In the genomic region with DNA sequence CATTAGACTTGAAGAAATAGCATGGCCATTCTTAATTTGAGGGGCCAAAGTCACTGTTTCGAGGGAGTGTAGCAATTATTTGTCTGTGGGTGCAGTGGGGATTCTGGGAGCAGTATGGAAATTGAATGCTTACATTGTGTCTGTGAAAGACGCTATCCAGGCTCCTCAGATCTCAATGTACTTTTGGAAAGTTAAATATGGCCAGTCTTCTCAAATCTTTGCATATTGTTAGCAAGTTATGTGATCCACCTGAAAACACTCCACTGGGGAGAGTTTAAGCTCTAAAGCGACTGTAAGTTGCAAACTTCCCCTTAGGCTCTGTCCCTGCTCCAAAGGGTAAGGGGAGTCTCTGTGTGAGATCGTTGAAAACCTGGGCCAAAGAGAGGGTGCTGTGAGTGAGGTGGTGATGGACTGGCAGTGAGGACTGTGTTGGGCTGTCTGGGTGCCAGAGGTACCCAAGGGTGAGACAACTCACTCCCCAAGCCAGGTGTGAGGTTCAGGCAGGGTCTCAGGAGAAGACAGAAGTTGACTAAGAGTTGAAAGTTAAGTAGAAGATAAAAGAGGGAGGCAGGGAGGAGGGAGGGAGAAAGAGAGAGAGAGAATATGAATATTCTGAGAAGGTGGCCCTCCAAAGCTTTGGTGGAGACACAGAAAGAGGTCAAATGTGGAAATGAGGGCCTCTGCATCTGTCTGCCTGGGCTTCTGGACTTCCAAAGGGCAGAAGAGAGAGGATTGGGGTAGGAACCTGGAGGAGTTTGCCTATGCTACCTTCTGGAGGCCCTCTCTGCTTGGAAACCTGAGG, we compare ENCODE assay signal across 13 mouse cellular contexts. TPM values are rescaled to one million over a fixed set of nuclear protein-coding genes. Genes with fewer than 3 reads are reported as not detected.
DNase-seq lines count a peak whose midpoint lies in the region; ATAC-seq and TF ChIP-seq lines count a peak whose summit lies in the region.
"Had no signal": no experiment of that assay in that cellular context is flagged by ENCODE, and none has a peak within 500 bp of the region (broad histone marks: within the 10 kb centered on the region; RNA-seq: fewer than 3 reads in every experiment).

No protein-coding gene starts in this region.

- peaks cover 99% of the 10 kb centered on the region for H3K27me3 ChIP-seq in forebrain, embryonic 11.5 days (ENCODE audit: control insufficient read depth, insufficient read depth, low read length)
- H3K27me3 ChIP-seq in forebrain, postnatal 0 days (ENCODE audit: insufficient read depth, low read length) = peaks cover 95% of the 10 kb centered on the region
- peaks cover 98% of the 10 kb centered on the region for H3K27me3 ChIP-seq in forebrain, embryonic 12.5 days

- H3K4me3 ChIP-seq in forebrain, embryonic 11.5 days (ENCODE audit: low read depth, low read length) = no peak overlapping the region
- H3K4me3 ChIP-seq in forebrain, postnatal 0 days (ENCODE audit: low read depth, low read length) = no peak overlapping the region
- no peak overlapping the region for H3K4me3 ChIP-seq in forebrain, embryonic 12.5 days (replicated peaks)
- H3K4me3 ChIP-seq: heart, embryonic 12.5 days had no signal

- peak; percentile 49 for DNase-seq in forebrain, embryonic 11.5 days (ENCODE audit: low spot score)
- DNase-seq in forebrain, postnatal 0 days = no peak
- peak; percentile 12 for DNase-seq in testis, postnatal 10 days (ENCODE audit: low spot score)
- no peak for DNase-seq in testis, postnatal 14 days (ENCODE audit: low spot score)
- peak; percentile 62 for DNase-seq in neural tube, embryonic 10.5 days (ENCODE audit: extremely low spot score, low spot score)
- DNase-seq in frontal cortex, postnatal 25 days (ENCODE audit: low spot score in 2 of 2) = no peak
- DNase-seq in thymus, postnatal 14 days = no peak
- DNase-seq: cerebellum, adult 18-20 months; layer of hippocampus, postnatal 36 days had no signal

- no peaks in the 10 kb centered on the region for H3K36me3 ChIP-seq in forebrain, embryonic 11.5 days (ENCODE audit: control insufficient read depth, insufficient read depth, low read length)
- H3K36me3 ChIP-seq in forebrain, postnatal 0 days (ENCODE audit: insufficient read depth) = no peaks in the 10 kb centered on the region
- no peaks in the 10 kb centered on the region for H3K36me3 ChIP-seq in forebrain, embryonic 12.5 days (replicated peaks)
- H3K36me3 ChIP-seq: heart, embryonic 12.5 days had no signal

- no peaks in the 10 kb centered on the region for H3K9me3 ChIP-seq in forebrain, embryonic 11.5 days (ENCODE audit: control insufficient read depth, low read length)
- H3K9me3 ChIP-seq in forebrain, postnatal 0 days (ENCODE audit: low read length) = no peaks in the 10 kb centered on the region
- H3K9me3 ChIP-seq in forebrain, embryonic 12.5 days = no peaks in the 10 kb centered on the region
- H3K9me3 ChIP-seq: heart, embryonic 12.5 days had no signal

- H3K27ac ChIP-seq in forebrain, embryonic 11.5 days (ENCODE audit: low read depth, low read length) = no peak overlapping the region
- no peak overlapping the region for H3K27ac ChIP-seq in forebrain, postnatal 0 days (ENCODE audit: low read depth, low read length)
- no peak overlapping the region for H3K27ac ChIP-seq in forebrain, embryonic 12.5 days

- no peak overlapping the region for H3K9ac ChIP-seq in forebrain, embryonic 11.5 days (ENCODE audit: low read length)
- no peak overlapping the region for H3K9ac ChIP-seq in forebrain, postnatal 0 days
- H3K9ac ChIP-seq in forebrain, embryonic 12.5 days = no peak overlapping the region
- H3K9ac ChIP-seq: heart, embryonic 12.5 days had no signal

- no peak overlapping the region for H3K4me2 ChIP-seq in forebrain, embryonic 11.5 days (ENCODE audit: low read depth, low read length, severe bottlenecking)
- no peak overlapping the region for H3K4me2 ChIP-seq in forebrain, postnatal 0 days (ENCODE audit: low read depth)
- no peak overlapping the region for H3K4me2 ChIP-seq in forebrain, embryonic 12.5 days
- H3K4me2 ChIP-seq: heart, embryonic 12.5 days had no signal

- no peak for TF ChIP-seq CTCF in forebrain, postnatal 0 days (IDR thresholded peaks at IDR 0.05; ENCODE audit: low read depth)

- WGBS in forebrain, embryonic 11.5 days = 4% methylated on average over 4 of the region's 4 CpGs
- 4% methylated on average over 4 of the region's 4 CpGs for WGBS in forebrain, postnatal 0 days
- WGBS in forebrain, embryonic 12.5 days = 1% methylated on average over 4 of the region's 4 CpGs

- ATAC-seq in forebrain, embryonic 11.5 days (replicated peaks; ENCODE audit: low FRiP score) = no peak
- ATAC-seq in forebrain, postnatal 0 days = no peak
- no peak for ATAC-seq in forebrain, embryonic 12.5 days (ENCODE audit: low FRiP score)

- H3K4me1 ChIP-seq in forebrain, embryonic 11.5 days (replicated peaks; ENCODE audit: control insufficient read depth, insufficient read depth, low read length) = peaks cover 7% of the 10 kb centered on the region; the same call in 1 of the 2 replicates
- H3K4me1 ChIP-seq in forebrain, postnatal 0 days (ENCODE audit: insufficient read depth) = no peaks in the 10 kb centered on the region
- H3K4me1 ChIP-seq in forebrain, embryonic 12.5 days = peaks cover 20% of the 10 kb centered on the region; the same call in 1 of the 2 replicates

RNA-seq across cellular contexts. Expression of a gene that starts 1.4 kb away (rescaled TPM):
- polyA plus RNA-seq in forebrain, embryonic 11.5 days (2014; fragmentation: Nextera tagmentation; extraction: Ambion mirVana) = not detected in 2 replicates
- total RNA-seq in forebrain, postnatal 0 days (2014; rRNA removed) = not detected in 2 replicates
- polyA plus RNA-seq in forebrain, postnatal 0 days (2015; fragmentation: Nextera tagmentation; extraction: Ambion mirVana) = not detected in 2 replicates
- not detected in 2 replicates for polyA plus RNA-seq in forebrain, embryonic 12.5 days (2016; fragmentation: Nextera tagmentation; extraction: Ambion mirVana)
- total RNA-seq: layer of hippocampus, postnatal 36 days; liver, adult 2 months had no signal
- polyA plus RNA-seq: heart, embryonic 12.5 days; liver, adult 2 months had no signal

RNA-seq across cellular contexts. Expression of a gene that starts 2.7 kb away (rescaled TPM):
- not detected in 2 replicates for polyA plus RNA-seq in forebrain, embryonic 11.5 days (2014; fragmentation: Nextera tagmentation; extraction: Ambion mirVana)
- total RNA-seq in forebrain, postnatal 0 days (2014; rRNA removed) = not detected in 2 replicates
- not detected in 2 replicates for polyA plus RNA-seq in forebrain, postnatal 0 days (2015; fragmentation: Nextera tagmentation; extraction: Ambion mirVana)
- polyA plus RNA-seq in forebrain, embryonic 12.5 days (2016; fragmentation: Nextera tagmentation; extraction: Ambion mirVana) = not detected in 2 replicates
- total RNA-seq: layer of hippocampus, postnatal 36 days had no signal

RNA-seq across cellular contexts. Expression of a gene that starts 6.1 kb away (rescaled TPM):
- not detected in 2 replicates for polyA plus RNA-seq in forebrain, embryonic 11.5 days (2014; fragmentation: Nextera tagmentation; extraction: Ambion mirVana)
- 0.23 TPM in 1 of 2 replicates, not detected in the other for total RNA-seq in forebrain, postnatal 0 days (2014; rRNA removed)
- not detected in 2 replicates for polyA plus RNA-seq in forebrain, postnatal 0 days (2015; fragmentation: Nextera tagmentation; extraction: Ambion mirVana)
- 0.32 TPM in 1 of 2 replicates, not detected in the other for polyA plus RNA-seq in forebrain, embryonic 12.5 days (2016; fragmentation: Nextera tagmentation; extraction: Ambion mirVana)
- total RNA-seq: layer of hippocampus, postnatal 36 days had no signal

RNA-seq across cellular contexts. Expression of a gene that starts 6.1 kb away (rescaled TPM):
- polyA plus RNA-seq in forebrain, embryonic 11.5 days (2014; fragmentation: Nextera tagmentation; extraction: Ambion mirVana) = not detected in 2 replicates
- total RNA-seq in forebrain, postnatal 0 days (2014; rRNA removed) = not detected in 2 replicates
- not detected in 2 replicates for polyA plus RNA-seq in forebrain, postnatal 0 days (2015; fragmentation: Nextera tagmentation; extraction: Ambion mirVana)
- polyA plus RNA-seq in forebrain, embryonic 12.5 days (2016; fragmentation: Nextera tagmentation; extraction: Ambion mirVana) = not detected in 2 replicates
- total RNA-seq: layer of hippocampus, postnatal 36 days; liver, adult 2 months; megakaryocyte progenitor cell, adult 5-6 weeks had no signal
- polyA plus RNA-seq: heart, embryonic 12.5 days; liver, adult 2 months had no signal

RNA-seq across cellular contexts. Expression of a gene that starts 14.6 kb away (rescaled TPM):
- polyA plus RNA-seq in forebrain, embryonic 11.5 days (2014; fragmentation: Nextera tagmentation; extraction: Ambion mirVana) = not detected in 2 replicates
- total RNA-seq in forebrain, postnatal 0 days (2014; rRNA removed) = not detected in 2 replicates
- not detected in 2 replicates for polyA plus RNA-seq in forebrain, postnatal 0 days (2015; fragmentation: Nextera tagmentation; extraction: Ambion mirVana)
- polyA plus RNA-seq in forebrain, embryonic 12.5 days (2016; fragmentation: Nextera tagmentation; extraction: Ambion mirVana) = not detected in 2 replicates
- total RNA-seq: layer of hippocampus, postnatal 36 days; liver, adult 2 months had no signal
- polyA plus RNA-seq: heart, embryonic 12.5 days had no signal

Comparison
In these comparisons a context has a peak if more than half of its experiments do, and no peak if none do; other contexts are left out.
1. DNase-seq: peak in forebrain, embryonic 11.5 days (single experiment), testis, postnatal 10 days (single experiment) and neural tube, embryonic 10.5 days (single experiment); none in forebrain, postnatal 0 days (single experiment), testis, postnatal 14 days (single experiment), frontal cortex, postnatal 25 days (0 of 2) and thymus, postnatal 14 days (single experiment).